Comparison of ENCODE assay signal across 8 mouse cellular contexts in the genomic region with DNA sequence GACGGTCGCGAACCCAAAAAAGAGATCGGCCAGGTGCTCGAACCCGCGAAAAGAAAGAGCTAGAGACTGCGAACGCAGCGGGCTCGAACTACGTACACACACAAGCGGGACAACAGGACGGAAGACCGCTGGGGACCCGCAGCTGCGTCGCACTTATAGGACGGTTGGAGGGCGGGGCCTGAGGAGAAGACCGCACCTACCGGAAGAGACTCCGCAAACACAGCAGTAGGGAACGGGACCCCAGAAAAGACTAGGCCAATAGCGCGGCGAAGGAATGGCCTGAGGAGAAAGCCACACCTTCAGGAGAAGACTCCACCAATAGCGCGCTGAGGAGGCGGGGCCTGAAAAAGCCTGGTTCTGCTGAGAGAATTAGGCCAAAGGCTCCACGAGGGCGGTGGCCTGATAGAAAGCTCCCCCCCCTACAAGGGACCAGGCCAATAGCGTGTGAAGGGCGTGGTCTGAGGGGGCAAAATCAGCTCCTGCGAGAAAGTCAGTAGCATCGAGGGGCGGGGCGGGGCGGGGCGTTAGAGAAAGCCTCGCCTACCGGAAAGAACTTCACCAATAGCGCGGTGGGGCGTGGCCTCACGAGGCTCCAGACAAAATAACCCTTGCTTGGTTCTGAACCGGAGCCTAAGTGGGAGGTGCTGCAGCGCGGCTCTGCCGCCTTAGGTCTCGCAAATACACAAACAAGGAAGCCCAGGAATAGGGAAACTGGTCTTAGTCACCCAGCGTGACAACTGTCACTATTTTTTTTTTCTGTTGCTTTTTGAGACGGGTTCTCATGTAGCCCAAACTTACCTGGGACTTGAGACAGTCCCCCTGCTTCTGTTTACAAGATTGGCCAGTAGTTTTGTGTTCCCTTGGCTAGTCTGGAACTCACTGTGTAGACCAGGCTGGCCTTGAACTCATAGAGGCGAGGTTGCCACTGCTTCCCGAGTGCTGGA. TPM values are rescaled to one million over a fixed set of nuclear protein-coding genes. Genes with fewer than 3 reads are reported as not detected.
DNase-seq lines count a peak whose midpoint lies in the region; ATAC-seq and TF ChIP-seq lines count a peak whose summit lies in the region.

Gene Arrdc2, minus strand, starts transcription at position 313 of the 944 bp plus-strand sequence.

- H3K4me3 ChIP-seq in cortical plate, adult 2 months (ENCODE audit: insufficient read depth, low read length): peak within 1 kb of the TSS; percentile 70
- H3K4me3 ChIP-seq in megakaryocyte, embryonic 14.5 days (replicated peaks): peak within 1 kb of the TSS; percentile 93

- peaks cover 5% of the 10 kb centered on the region for H3K27me3 ChIP-seq in megakaryocyte, embryonic 14.5 days (replicated peaks)

- peaks cover 2% of the 10 kb centered on the region; the same call in 1 of the 2 replicates for H3K4me1 ChIP-seq in cortical plate, adult 2 months (ENCODE audit: control insufficient read depth, insufficient read depth, low read length)
- peaks cover 61% of the 10 kb centered on the region for H3K4me1 ChIP-seq in megakaryocyte, embryonic 14.5 days

- peaks cover 30% of the 10 kb centered on the region for H3K36me3 ChIP-seq in megakaryocyte, embryonic 14.5 days (replicated peaks; ENCODE audit: low read length)

- peak; percentile 99 for TF ChIP-seq POLR2A in cortical plate, adult 2 months (IDR thresholded peaks at IDR 0.05; ENCODE audit: extremely low read depth, insufficient read depth, low read length)

- peak; percentile 99 to 100 for DNase-seq in gastrocnemius, adult 8-10 months (ENCODE audit: low spot score in 2 of 2)
- peak; percentile 98 for DNase-seq in hindlimb bud, embryonic 11.5 days (ENCODE audit: extremely low spot score, low read depth, low spot score)
- DNase-seq in left cerebral cortex, adult 8-10 months (ENCODE audit: low spot score in 2 of 2): peak; percentile 97 to 100
- DNase-seq in right cerebral cortex, postnatal 10 days (ENCODE audit: low spot score in 2 of 2): peak; percentile 99 to 100
- peak; percentile 91 for DNase-seq in urinary bladder, postnatal 25 days (ENCODE audit: low spot score)

- H3K27ac ChIP-seq in cortical plate, adult 2 months (ENCODE audit: insufficient read depth, low read length): peak within 1 kb of the TSS; percentile 93

- no peak for TF ChIP-seq CTCF in cortical plate, adult 2 months (IDR thresholded peaks at IDR 0.05; ENCODE audit: extremely low read depth, insufficient read depth, low read length)

- H3K9me3 ChIP-seq in megakaryocyte, embryonic 14.5 days: no peaks in the 10 kb centered on the region

- ATAC-seq in activated CD4-positive, CD25-positive, alpha-beta regulatory T cell, adult 4 months: peak; percentile 88

RNA-seq across cellular contexts. Expression of gene Arrdc2, which starts in this region (rescaled TPM):
- polyA plus RNA-seq in activated CD4-positive, CD25-positive, alpha-beta regulatory T cell, adult 4 months (2017; shearing (Covaris generic)): 1 to 10 TPM; 3.0 to 6.7 TPM
- 31.4 and 35.1 TPM in 2 replicates for polyA plus RNA-seq in cortical plate, adult 2 months (2012; rRNA removed)
- 100 to 1,000 TPM in 1 of 4 experiments, 10 to 100 TPM in 3; 38.9 to 177 (median 68.9) TPM for total RNA-seq in gastrocnemius, adult 8-10 months (2022)
- total RNA-seq in left cerebral cortex, adult 8-10 months (2022): 10 to 100 TPM; 10.9 to 22.7 (median 17.6) TPM
- 30.6 and 35.6 TPM in 2 replicates for polyA plus RNA-seq in megakaryocyte, embryonic 14.5 days (2012; ENCODE audit: insufficient read depth, low replicate concordance)

Comparison
In these comparisons a context has a peak if more than half of its experiments do, and no peak if none do; other contexts are left out.
1. Peak in every context shown above with its lines: DNase-seq, ATAC-seq, H3K4me3 ChIP-seq and H3K27ac ChIP-seq.